Mouse (Mus musculus) cerebellum, adult 9-11 months (tissue): ENCODE measurements around the gene Paxip1.

Experiments used
- DNase-seq: peaks from one replicate; pipeline ENCODE4 v3.0.0; 2022

Gene Paxip1

DNA sequence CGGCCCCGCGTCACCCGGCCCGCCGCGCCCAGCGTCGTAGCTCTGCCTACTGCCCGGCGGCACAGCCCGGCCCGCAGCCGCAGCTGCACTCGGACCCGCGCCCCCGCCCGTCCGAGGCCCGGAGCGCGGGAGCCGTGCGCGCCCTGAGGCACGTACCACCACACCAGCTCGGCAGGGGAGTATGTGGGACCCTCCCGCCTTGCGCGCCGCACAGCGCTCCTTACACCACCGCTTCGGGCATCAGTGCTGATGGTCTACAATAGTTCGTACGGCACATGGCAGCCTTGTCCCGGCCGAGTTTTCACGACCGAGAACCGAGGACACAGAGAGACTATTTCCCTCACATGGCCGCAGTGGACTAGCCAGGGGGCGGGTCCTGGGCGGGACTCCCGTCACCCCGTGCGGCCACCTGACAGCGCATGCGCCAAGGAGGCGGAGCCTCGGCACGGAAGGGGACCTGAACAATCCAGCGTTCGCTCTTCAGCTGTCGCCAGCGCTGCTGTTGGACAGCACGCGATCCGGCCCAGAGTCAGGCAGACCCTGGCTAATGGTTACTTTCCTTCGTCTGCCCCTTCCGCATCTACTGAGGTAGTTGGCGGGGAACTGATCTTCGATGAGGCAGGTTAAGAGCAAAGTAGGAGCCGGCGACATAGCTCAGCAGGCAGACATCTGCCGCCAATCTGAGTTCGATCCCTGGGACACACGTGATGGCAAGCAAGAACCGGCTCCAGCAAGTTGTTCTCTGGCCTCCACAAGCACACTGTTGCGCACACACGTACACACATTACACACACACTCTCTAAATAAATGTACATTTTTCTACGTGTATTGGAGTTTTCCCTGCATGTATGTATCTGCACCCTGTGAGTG is at the start of gene Paxip1:
Paxip1 (minus strand) TSS at position 389 of the 870 bp plus-strand sequence.
- peak; percentile 96 for DNase-seq

DNA sequence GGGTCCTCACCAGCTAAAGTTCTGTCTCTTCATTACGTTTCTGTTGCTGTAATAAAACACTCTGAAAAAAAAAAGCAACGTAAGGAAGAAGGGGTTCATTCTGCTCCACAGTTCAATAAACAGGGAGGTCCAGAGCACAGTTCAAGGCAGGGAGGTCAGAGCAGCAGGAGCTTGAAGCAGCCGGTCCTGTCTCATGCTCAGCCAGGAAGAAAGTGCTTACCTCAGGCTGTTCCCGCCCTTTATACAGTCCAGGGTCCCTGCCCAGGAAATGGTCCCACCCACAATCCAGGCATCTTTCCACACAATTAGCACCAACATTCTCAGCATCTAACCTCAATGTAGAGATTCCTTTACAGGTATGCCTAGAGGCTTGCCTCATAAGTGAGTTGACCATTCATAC is 46.6 kb upstream of the Paxip1 start:
- DNase-seq, result no peak

DNA sequence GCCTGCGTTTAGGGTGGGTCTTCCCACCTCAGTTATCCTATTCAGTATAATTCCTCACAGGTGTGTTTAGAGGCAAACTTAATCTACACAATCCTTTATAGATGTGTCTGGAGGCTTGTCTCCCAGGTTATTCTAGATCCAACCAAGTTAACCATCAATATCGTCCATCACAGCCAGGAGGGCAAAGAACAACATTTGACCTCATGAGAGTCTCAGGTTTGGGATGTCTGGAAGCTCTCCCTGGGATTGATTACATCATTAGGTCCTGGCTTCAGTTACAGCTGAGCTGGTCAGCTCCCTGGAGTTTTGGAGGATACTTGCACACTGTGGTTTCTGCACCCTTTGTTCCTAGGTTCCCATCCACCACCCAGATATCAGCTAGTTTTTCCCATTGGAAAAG is 43.6 kb upstream of the Paxip1 start:
- no peak for DNase-seq

DNA sequence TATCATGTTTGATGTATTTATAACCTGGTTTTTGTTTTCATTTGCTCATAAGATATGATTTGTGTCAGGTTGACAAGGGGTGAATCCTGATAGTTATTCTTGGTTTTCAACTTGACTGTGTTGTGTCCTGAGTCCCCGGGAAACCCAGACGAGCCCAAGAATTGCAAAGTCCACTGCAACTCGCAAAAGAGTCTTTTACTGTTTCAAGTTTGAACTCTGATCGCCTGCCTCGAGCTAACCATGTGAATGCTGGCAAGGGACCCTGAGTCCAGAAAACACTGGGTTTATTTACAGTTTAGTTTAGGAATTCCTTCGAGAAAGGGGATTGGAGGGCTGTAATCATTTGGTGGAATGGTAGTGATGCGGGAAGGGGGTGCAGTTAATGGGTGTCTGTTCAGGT is 36.5 kb upstream of the Paxip1 start:
- no peak for DNase-seq

DNA sequence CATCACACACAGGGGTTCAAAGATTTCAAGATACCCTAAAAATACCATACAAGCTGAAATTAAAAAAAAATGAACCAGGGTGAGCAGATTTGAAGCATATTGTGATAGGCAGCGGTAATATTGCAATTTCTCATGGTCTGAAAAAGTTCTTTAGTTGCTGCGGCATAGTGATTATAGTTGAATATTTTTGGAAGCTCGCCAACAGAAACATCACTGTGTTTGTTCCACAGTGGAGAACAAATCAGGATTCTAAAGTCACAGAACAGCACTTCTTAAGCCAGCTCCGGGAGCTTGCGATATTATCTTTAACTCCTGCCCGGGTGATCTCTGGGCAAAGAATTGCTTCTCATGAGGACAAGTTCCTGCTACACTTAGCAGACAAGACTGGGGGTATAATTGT is 29.7 kb upstream of the Paxip1 start:
- no peak for DNase-seq

DNA sequence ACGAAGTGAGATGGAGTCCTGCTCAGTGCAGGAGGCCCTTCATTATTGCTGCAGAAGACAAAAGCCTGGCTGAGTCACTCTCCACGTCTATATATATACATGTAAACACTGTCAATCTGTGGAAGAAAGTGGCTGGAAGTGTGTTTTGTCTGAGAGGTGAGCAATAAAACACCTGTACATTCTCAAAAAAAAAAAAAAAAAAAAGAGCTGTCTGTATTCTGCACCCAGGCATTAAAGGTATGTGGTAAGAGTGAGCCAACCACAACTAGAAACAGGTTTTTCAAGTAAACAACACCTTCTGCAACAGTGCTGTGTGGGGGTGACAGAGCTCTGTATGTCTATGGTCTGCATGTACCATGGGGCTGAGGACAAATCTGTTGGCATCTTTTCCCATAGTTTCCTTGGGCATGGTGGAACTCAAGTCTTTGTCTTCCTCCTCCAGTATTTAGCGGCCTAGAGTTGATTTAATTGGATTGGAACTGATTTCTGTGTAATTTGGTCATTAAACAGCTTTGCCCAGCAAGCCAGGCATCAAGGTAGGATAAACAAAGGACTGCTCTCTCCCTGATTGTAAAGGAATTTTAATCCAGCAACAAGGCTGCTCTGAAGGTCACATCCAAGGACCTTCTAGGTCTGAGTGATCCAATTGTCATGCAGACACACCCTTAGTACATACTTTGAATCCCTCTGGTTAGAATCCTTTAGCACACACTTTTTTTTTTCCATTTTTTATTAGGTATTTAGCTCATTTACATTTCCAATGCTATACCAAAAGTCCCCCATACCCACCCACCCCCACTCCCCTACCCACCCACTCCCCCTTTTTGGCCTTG is 27.6 kb upstream of the Paxip1 start:
- DNase-seq, result no peak

DNA sequence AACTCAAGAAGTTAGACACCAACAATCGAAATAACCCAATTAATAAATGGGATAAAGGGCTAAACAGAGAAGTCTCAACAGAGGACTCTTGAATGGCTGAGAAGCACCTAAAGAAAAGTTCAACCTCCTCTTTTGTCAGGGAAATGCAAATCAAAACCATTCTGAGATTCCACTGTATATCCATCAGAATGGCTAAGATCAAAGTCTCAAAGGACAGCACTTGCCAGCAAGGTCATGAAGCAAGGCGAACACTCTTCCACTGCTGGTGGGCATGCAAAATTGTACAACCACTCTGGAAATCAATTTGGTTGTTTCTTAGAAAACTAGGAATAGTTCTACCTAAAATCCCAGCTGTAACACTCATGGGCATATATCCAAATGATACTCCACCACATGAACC is 22.8 kb upstream of the Paxip1 start:
- no peak for DNase-seq

DNA sequence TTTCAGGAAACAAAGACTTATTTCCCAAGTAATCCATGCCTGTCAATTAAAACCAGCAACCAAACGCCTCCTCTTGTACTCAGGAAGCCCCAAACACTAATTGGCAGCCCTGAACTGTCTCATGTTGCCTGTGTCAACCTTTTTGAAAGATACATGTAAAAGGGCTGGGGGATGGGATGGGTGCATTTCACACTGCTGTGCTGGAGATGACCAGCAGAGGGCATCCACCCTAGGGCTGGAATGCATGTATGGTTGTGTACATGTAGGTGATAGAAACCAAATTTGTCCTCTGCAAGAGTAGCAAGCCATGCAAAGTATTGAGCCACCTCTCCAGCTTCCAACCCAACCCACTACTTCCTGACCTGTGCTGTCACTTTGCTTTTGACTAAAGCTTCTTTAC is 2.4 kb upstream of the Paxip1 start:
- peak; percentile 73 for DNase-seq

DNA sequence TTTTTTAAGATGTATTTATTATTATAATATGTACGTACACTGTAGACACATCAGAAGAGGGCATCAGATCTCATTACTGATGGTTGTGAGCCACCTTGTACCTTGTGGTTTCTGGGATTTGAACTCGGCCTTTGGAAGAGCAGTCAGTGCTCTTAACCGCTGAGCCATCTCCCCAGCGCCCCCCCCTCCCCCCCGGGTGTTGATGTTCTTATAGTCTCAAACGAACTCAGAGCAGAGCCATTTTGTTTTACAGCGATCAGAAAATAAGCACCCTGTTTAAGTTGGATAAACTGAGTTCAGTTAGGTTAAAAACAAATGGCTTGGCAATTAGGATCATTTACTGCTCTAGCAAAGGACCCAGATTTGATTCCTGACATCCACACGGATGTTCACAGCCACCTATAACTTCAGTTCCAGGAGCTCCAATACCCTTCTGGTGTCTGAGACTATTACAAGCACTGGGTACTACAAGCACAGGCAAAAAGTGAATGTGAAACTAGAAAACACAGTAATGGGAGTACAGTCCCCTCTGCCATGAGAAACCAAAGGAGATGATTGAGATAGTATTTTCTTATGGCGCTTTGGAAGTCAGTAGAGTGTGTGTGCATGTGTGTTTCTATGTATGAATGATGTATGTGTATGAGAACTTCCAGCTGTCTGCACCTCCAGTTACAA is 1.2 kb upstream of the Paxip1 start:
- no peak for DNase-seq

DNA sequence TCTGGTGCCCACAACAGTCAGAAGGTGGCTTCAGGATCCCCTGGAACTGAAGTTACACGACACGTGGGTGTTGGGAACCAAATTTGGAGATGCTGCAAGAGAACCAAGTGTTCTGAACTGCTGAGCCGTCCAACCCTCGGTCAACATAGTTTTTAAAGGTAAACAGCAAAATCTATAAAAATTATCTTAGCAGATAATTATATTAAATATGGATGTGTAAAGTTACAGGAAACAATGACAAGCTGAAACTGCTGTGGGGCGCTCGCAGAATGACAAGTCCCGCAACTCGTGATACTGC is 631 bp upstream of the Paxip1 start:
- DNase-seq, result no peak

DNA sequence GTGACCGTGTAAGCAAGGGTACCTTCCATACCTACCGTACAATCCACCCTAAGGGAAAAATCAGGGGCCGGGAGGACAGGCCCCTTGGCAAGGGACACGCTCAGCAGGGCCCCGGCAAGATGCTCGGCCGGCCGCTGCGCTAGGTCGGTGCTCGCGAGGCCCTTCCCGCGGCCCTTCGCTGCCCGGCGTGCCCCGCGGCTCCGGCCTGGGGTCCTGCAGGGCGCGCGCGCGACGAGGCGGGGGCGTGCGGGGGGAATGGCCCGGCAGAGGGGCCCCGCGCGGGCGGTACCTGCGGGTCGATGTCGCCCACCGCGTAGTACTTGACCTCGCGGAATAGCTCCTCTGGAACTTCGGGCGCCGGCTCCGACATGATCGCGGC is 592 bp downstream of the Paxip1 start:
- DNase-seq, result no peak

DNA sequence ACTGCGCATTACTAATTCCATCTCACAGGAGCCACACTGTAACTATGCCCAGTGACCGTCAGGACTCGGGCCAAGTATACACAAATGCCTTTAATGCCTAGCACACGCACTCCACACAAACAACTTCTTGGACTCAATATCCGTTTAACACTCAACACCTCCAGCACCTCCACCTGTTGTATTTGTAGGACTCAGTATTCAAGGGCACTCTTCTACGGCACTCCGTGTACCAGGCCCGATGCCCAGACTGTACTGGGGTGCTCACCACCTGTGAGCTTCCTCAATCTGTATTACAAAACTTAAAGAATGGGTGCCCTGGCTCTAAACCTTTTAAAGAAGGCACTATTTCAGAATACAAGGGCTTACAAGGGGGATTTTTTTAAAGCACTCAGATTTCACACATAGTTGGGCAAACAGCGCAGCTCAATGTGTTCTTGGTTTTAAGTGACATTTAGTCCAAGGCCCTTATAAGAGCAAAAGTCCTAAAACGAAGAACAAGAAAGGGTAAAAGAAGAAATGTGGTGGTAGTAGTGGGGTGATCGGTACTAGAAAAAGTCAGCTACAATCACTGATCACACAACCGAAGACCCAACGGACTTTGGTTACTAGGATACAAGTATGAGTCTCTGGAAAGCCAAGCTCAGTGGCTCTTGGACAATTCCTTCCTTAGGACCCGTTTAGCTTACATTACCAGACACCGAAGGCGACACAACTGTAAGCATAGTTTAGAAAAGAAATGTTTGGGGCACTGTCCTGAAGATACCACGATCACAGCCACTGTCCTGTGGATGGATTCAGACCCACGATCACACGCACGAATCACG is 1.2 kb downstream of the Paxip1 start:
- peak; percentile 35 for DNase-seq

DNA sequence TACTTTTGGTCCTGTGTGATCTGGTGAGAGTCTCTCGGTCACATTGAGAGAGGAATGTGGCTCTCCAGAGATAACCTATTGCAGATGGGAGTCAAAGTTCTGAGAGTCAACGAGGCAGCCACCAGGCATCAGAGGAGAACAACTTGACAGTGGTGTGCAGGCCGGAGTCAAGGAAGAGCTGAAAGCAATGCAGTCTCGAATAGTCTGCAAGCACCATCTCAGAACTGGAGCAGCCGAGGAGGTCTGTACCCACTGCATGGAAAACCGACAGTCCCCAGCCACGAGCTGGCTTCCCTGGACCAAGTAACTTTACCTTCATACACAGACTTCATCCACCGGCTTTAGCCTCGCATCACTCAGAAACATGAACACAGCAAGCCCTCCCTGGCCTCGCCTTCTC is 1.9 kb downstream of the Paxip1 start:
- no peak for DNase-seq

DNA sequence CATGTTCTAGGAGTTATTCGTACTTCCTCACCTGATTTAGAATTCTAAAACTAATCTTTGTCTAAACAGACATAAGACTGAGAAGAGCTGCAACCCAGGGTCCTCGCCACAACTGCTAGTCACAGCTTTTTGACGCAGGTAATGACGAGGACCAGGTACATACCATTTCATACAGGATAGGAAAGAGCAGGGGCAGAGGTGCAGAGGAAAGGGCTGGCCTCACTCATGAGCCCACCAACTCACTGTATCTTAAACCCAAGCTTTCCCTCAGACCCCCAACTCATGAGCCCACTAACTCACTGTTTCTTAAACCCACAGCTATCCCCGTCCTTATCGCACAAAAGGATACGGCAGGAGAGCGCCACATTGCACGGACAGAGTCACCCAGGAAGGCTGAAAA is 8.1 kb downstream of the Paxip1 start:
- no peak for DNase-seq

DNA sequence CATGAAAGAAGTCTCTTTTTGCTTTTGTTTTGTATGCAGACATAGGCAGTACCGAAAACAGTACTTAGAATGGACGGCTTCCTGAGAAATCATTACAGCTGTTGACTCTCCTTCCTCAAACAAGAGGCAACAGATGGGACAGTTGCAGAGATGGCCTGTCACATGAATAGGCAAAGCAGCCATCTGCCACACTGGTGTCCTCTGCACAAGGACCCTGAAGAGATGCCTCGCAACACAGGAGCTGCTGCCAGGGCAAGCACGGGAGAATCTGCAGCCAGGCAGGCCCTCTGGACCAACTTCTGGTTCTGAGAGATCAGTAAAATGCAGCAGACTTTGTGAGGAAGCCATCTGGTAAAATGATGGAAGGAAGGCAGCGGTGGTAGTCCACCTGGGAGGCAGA is 23.5 kb downstream of the Paxip1 start:
- DNase-seq, result no peak

DNA sequence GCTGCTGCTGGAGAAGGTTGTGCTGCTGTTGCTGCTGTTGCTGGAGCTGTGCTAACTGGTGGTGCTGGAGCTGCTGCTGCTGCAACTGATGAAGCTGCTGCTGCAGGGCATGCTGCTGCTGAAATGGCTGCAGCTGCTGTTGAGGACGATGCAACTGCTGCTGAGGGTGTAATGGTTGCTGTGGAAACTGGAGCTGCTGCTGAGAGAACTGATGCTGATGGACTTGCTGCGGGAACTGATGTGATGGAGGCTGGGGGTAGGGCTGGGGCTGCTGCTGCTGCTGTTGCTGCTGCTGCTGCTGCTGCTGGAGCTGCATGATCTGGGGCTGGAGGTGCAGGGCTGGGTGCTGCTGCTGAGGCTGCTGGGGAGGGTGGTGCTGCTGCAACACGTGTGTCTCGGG is 25.7 kb downstream of the Paxip1 start:
- DNase-seq, result no peak

DNA sequence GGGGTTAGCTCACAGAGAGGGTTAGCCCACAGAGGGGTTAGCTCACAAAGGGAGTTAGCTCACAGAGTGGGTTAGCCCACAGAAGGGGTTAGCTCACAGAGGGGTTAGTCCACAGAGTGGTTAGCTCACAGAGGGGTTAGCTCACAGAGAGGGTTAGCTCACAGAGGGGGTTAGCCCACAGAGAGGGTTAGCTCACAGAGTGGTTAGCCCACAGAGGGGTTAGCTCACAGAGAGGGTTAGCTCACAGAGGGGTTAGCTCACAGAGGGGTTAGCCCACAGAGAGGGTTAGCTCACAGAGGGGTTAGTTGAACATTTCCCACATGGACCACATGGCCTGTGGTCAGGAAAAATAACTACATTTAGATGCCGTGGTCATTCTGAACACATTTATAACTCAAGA is 46.5 kb downstream of the Paxip1 start:
- DNase-seq, result no peak

DNA sequence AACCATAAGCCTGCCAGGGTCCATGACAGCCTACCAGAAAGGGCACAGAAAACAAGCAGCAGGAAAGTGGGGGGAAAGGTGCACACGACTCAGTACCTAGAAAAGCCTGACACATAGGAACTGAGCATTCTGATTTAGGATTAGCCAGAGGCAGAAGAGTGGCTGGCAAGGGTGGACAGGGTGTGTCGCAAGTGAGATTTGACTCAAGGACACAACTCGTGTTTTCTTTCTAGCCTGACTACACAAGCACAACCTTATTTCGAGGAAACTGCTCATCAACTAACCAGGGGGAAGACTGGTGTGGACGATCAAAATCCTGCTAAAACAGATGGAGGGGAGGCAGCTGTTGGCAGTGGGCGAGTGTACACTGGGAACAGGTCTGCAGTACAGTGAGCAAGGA is 52.3 kb downstream of the Paxip1 start:
- DNase-seq, result no peak

DNA sequence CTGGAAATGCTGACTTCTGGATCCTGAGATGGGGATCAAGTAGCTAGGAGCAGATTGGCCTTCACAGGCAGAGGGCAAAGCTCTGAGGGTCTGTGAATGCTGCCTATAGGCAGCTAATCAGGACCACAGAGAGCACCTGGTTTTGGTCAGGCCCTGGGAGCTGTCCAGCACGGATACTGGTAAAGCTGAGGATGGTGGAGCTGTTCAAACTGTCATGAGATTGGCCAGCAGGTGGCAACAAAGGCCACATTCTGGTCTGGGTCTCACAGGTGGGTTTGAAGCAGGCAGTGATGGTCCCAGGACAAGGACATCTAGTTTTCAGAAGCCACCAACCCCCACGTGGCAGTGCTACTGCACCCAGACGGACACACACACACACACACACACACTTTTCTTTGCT is 54.3 kb downstream of the Paxip1 start:
- no peak for DNase-seq

DNA sequence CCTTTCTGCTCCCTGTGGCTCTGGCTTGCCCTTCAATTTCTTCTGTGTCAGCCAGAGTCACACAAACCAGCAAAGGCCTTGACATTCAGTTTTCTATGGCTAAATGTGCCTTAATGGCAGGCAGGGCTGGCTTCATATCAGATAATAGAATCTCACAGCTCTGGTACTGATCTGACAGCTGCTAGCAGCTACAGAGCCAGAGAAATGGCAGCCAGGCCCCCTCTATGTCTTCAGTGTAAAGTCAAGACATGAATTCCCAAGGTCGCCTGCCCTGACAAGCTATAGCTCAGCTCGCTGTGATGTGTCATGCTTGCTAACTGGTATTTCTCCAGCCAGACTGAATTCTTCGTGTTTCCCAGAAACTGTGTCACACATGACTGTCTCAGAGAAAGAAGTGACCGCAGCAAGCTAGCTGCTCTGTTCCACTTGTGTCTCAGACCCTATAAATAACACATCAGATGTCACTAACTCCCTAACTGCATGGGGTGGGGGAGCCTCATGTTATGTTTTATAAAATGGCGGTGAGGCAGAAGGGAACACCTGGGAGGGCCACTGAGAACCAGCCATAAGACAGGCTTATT is 59.1 kb downstream of the Paxip1 start:
- DNase-seq, result no peak

DNA sequence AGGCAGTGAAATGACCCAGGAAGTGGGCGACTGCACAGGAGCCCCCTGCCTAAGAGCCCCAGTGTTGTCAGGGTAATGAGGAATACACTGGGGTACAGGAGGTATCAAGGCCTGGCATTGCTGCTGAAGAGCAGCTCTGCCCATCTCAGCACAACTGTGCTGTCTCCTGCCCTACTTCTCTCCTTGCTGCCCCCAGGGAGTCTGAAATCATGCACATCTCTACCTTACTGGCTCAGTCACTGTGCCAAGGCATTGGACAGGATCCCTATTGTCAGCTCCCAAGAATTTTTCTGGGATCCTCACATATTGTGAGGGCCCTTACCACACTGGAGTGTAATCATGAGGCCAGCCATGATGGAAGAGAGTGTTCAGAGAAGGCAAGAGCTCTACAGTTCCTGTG is 60.1 kb downstream of the Paxip1 start:
- DNase-seq, result peak; percentile 41

DNA sequence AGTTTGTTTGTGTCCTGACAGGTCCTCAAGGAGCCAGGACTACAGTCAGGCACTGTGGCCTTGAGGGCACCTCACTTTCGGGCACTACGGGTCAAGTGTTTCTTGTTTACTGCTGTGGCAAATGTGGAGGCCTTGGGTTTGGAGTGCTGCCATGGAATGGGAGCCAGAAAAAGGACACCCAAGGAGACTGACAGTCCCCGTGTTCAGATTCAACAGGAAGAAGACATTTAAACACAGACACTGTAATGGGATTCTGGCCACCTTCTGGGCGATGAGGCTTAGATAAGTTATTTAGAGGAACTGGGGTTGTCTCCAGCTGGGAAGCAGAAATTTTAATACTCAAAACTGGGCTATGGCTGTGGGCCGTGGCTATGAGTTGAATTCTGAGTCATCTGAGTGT is 60.8 kb downstream of the Paxip1 start:
- DNase-seq, result peak; percentile 59

DNA sequence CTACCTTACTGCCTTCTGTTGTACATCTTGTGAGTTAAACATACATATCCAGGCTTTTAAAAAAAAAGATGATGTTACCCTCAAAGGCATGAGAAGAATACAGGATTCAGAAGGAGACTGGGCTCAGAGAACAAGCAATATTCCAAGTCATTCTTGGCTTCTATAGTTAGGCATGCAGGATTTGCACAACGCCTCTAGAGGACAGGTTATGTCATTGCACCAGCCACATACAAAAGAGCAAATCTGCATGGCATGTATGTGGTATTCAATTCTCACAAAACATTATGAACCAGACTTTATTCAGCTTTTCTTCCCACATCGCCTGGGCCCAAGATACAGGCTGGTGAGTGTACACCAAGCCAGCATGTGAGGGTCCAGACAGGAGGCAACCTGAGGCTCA is 67.0 kb downstream of the Paxip1 start:
- DNase-seq, result no peak
